Mouse (Mus musculus): Measurements from ENCODE around the gene Zfp946. TPM values are rescaled to one million over a fixed set of nuclear protein-coding genes. Genes with fewer than 3 reads are reported as not detected.

Zfp946 gene
- polyA plus RNA-seq (2015; fragmentation: Nextera tagmentation; extraction: Ambion mirVana): 2.5 TPM in 2 replicates

DNA sequence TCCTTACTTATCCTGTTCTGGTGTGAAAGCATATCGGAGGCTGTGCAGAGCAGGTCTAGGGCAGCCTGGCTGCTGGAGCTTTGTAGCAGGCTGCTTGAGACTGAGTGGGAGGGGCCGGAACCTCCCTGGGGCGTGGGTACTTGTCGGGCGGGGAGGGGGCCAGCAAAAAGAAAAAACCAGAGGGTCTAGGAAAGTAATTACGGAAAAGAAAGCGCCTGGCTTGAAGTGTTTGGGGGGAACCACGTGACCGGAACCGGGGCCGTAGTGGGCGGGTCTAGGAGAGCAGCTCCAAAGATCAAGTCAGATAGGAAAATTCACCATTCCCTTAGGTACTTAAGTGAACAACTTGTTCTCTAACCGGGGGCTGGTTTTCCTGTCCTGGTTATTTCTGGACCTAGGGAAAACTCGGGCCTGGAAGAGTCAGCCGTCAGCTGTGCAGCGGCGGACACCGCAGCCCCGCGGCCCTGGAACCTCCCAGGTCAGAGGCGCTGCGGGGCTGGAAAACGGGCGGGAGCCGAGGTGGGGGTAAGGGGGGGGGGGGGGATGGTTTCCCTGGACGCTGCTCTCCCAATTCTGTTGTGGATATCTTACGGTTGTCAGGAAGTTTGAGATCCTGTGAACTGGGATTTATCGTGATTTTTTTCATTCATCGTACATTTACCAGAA lies at the start of gene Zfp946:
TSS of gene Zfp946 (plus strand) at position 271 of the 666 bp plus-strand sequence.
- Histone ChIP-seq H3K4me2 (ENCODE audit: low read depth, low read length) (peak within 1 kb of the TSS; percentile 77), H3K27ac (ENCODE audit: low read length) (peak within 1 kb of the TSS; percentile 31), H3K4me3 (ENCODE audit: low read depth, low read length) (peak within 1 kb of the TSS; percentile 67), H3K9me3 (replicated peaks; ENCODE audit: control insufficient read depth, low read length) (no peaks in the 10 kb centered on the region), H3K4me1 (ENCODE audit: control insufficient read depth, low read depth, low read length) (no peaks in the 10 kb centered on the region), H3K36me3 (ENCODE audit: control insufficient read depth, insufficient read depth) (no peaks in the 10 kb centered on the region), H3K9ac (ENCODE audit: low read depth, low read length) (peak within 1 kb of the TSS; percentile 59), H3K27me3 (ENCODE audit: control insufficient read depth, insufficient read depth, low read depth, low read length) (no peaks in the 10 kb centered on the region)
- under 1% methylated on average over 29 of the region's 29 CpGs for WGBS (ENCODE audit: insufficient replicate concordance)
- ATAC-seq (ENCODE audit: low read depth): peak; percentile 89

GRCm38 (mm10) chr17:22410756-22411155 lies 13.3 kb upstream of the Zfp946 start:
- no peak overlapping the region for H3K4me2 ChIP-seq (ENCODE audit: low read depth, low read length)

DNA sequence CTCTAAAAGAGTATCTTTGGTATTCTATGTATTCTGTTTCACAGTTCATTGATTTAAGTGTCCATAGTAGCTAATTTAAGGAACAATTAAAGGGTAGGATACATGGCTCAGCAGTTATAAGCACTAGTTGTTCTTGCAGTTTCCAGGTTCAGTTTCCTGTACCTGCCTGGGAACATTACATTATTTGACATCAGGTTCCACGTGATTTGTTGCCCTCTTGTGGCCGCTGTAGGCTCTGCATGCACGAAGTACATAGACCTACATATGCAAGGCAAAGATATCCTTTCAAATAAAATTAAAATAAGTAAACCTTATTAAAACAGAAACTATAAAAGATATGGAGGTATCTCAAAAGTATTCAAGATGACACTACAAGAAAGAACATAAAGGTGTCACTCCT lies 6.5 kb upstream of the Zfp946 start:
- Histone ChIP-seq H3K9ac (ENCODE audit: low read depth, low read length) (no peak overlapping the region), H3K27me3 (ENCODE audit: control insufficient read depth, insufficient read depth, low read depth, low read length) (no peaks in the 10 kb centered on the region), H3K4me2 (ENCODE audit: low read depth, low read length) (no peak overlapping the region), H3K9me3 (replicated peaks; ENCODE audit: control insufficient read depth, low read length) (no peaks in the 10 kb centered on the region), H3K4me3 (ENCODE audit: low read depth, low read length) (no peak overlapping the region), H3K4me1 (ENCODE audit: control insufficient read depth, low read depth, low read length) (no peaks in the 10 kb centered on the region), H3K27ac (ENCODE audit: low read length) (no peak overlapping the region), H3K36me3 (ENCODE audit: control insufficient read depth, insufficient read depth) (no peaks in the 10 kb centered on the region)
- no peak for ATAC-seq (ENCODE audit: low read depth)
- WGBS (ENCODE audit: insufficient replicate concordance): 0% methylated on average over 3 of the region's 3 CpGs

More at GRCm38 (mm10) chr17:22410756-22411155, 13.3 kb upstream of the Zfp946 start:
- no peak overlapping the region for H3K9ac ChIP-seq (ENCODE audit: low read depth, low read length)
- 41% methylated on average over 2 of the region's 2 CpGs for WGBS (ENCODE audit: insufficient replicate concordance)
- H3K27ac ChIP-seq (ENCODE audit: low read length): no peak overlapping the region
- no peaks in the 10 kb centered on the region for H3K36me3 ChIP-seq (ENCODE audit: control insufficient read depth, insufficient read depth)
- H3K4me3 ChIP-seq (ENCODE audit: low read depth, low read length): no peak overlapping the region
- H3K27me3 ChIP-seq (ENCODE audit: control insufficient read depth, insufficient read depth, low read depth, low read length): no peaks in the 10 kb centered on the region
- no peaks in the 10 kb centered on the region for H3K4me1 ChIP-seq (ENCODE audit: control insufficient read depth, low read depth, low read length)
- no peaks in the 10 kb centered on the region for H3K9me3 ChIP-seq (replicated peaks; ENCODE audit: control insufficient read depth, low read length)
- no peak for ATAC-seq (ENCODE audit: low read depth)

GRCm38 (mm10) chr17:22424636-22425354 lies 773 bp downstream of the Zfp946 start:
- Histone ChIP-seq H3K9me3 (replicated peaks; ENCODE audit: control insufficient read depth, low read length) (no peaks in the 10 kb centered on the region), H3K27ac (ENCODE audit: low read length) (no peak overlapping the region), H3K9ac (ENCODE audit: low read depth, low read length) (peak overlapping the region; percentile 59; the same call in 1 of the 2 replicates), H3K4me3 (ENCODE audit: low read depth, low read length) (peak overlapping the region; percentile 67), H3K27me3 (ENCODE audit: control insufficient read depth, insufficient read depth, low read depth, low read length) (no peaks in the 10 kb centered on the region), H3K4me2 (ENCODE audit: low read depth, low read length) (peak overlapping the region; percentile 77), H3K36me3 (ENCODE audit: control insufficient read depth, insufficient read depth) (no peaks in the 10 kb centered on the region), H3K4me1 (ENCODE audit: control insufficient read depth, low read depth, low read length) (no peaks in the 10 kb centered on the region)
- no peak for ATAC-seq (ENCODE audit: low read depth)
- 8% methylated on average over 11 of the region's 12 CpGs for WGBS (ENCODE audit: insufficient replicate concordance)

- H3K36me3 ChIP-seq (ENCODE audit: control insufficient read depth, insufficient read depth): no peaks in the 10 kb centered on the region
- no peaks in the 10 kb centered on the region for H3K27me3 ChIP-seq (ENCODE audit: control insufficient read depth, insufficient read depth, low read depth, low read length)
- 72% methylated on average over 3 of the region's 3 CpGs for WGBS (ENCODE audit: insufficient replicate concordance)
- no peak overlapping the region for H3K9ac ChIP-seq (ENCODE audit: low read depth, low read length)
- no peak overlapping the region for H3K4me3 ChIP-seq (ENCODE audit: low read depth, low read length)
- H3K9me3 ChIP-seq (replicated peaks; ENCODE audit: control insufficient read depth, low read length): no peaks in the 10 kb centered on the region
- no peak overlapping the region for H3K27ac ChIP-seq (ENCODE audit: low read length)
- H3K4me2 ChIP-seq (ENCODE audit: low read depth, low read length): no peak overlapping the region
- ATAC-seq (ENCODE audit: low read depth): no peak
- no peaks in the 10 kb centered on the region for H3K4me1 ChIP-seq (ENCODE audit: control insufficient read depth, low read depth, low read length)
Observed at GRCm38 (mm10) chr17:22447684-22448083, 23.7 kb downstream of the Zfp946 start.

GRCm38 (mm10) chr17:22497120-22497519 lies 73.1 kb downstream of the Zfp946 start:
- 48% methylated on average over 4 of the region's 4 CpGs for WGBS (ENCODE audit: insufficient replicate concordance)

More at GRCm38 (mm10) chr17:22497120-22497519, 73.1 kb downstream of the Zfp946 start:
- no peaks in the 10 kb centered on the region for H3K27me3 ChIP-seq (ENCODE audit: control insufficient read depth, insufficient read depth, low read depth, low read length)
- no peak overlapping the region for H3K9ac ChIP-seq (ENCODE audit: low read depth, low read length)
- no peak overlapping the region for H3K4me2 ChIP-seq (ENCODE audit: low read depth, low read length)
- H3K4me1 ChIP-seq (ENCODE audit: control insufficient read depth, low read depth, low read length): no peaks in the 10 kb centered on the region
- no peak for ATAC-seq (ENCODE audit: low read depth)
- H3K36me3 ChIP-seq (ENCODE audit: control insufficient read depth, insufficient read depth): no peaks in the 10 kb centered on the region
- H3K4me3 ChIP-seq (ENCODE audit: low read depth, low read length): no peak overlapping the region
- no peak overlapping the region for H3K27ac ChIP-seq (ENCODE audit: low read length)
- H3K9me3 ChIP-seq (replicated peaks; ENCODE audit: control insufficient read depth, low read length): no peaks in the 10 kb centered on the region

Other genes with a start within 250 kb of the Zfp946 start
- 0.71 and 0.82 TPM in 2 replicates for gene Zfp994, start 198.6 kb upstream of the Zfp946 start, polyA plus RNA-seq (2015; fragmentation: Nextera tagmentation; extraction: Ambion mirVana)
- gene CT030661.1, start 109.4 kb upstream of the Zfp946 start, polyA plus RNA-seq (2015; fragmentation: Nextera tagmentation; extraction: Ambion mirVana): 3.6 and 3.7 TPM in 2 replicates
- gene Zfp944, start 62.8 kb upstream of the Zfp946 start, polyA plus RNA-seq (2015; fragmentation: Nextera tagmentation; extraction: Ambion mirVana): 5.1 and 5.5 TPM in 2 replicates
- gene Zfp758, start 62.8 kb upstream of the Zfp946 start, polyA plus RNA-seq (2015; fragmentation: Nextera tagmentation; extraction: Ambion mirVana): 4.4 and 4.6 TPM in 2 replicates
- gene Vmn2r111, start 149.3 kb downstream of the Zfp946 start, polyA plus RNA-seq (2015; fragmentation: Nextera tagmentation; extraction: Ambion mirVana): not detected in 2 replicates
- not detected in 2 replicates for gene Vmn2r112, start 176.7 kb downstream of the Zfp946 start, polyA plus RNA-seq (2015; fragmentation: Nextera tagmentation; extraction: Ambion mirVana)

All from liver, embryonic 16.5 days (tissue).